Mouse (Mus musculus) midbrain, postnatal 0 days (tissue): Measurements from ENCODE around the gene 1810030O07Rik. TPM values are rescaled to one million over a fixed set of nuclear protein-coding genes. Genes with fewer than 3 reads are reported as not detected.

Experiments
- ATAC-seq: fragments of 200-750 bp; cut with Nextera tagmentation; 2 replicates; pipeline ENCODE4 v1.8.0; 2017; ENCODE audit warnings: moderate number of reproducible peaks, mild to moderate bottlenecking, moderate TSS enrichment, moderate library complexity; ENCODE audit not compliant: low FRiP score
- DNase-seq: peaks from one replicate; pipeline ENCODE4 v3.0.0-alpha.2; 2015; ENCODE audit warnings: low spot score
- H3K27ac ChIP-seq: fragments of 300-500 bp; sonication (generic); 2 replicates; pipeline ENCODE4 v1.5.1; 2014; ENCODE audit warnings: low read depth, mild to moderate bottlenecking, low read length, mixed read lengths
- H3K27me3 ChIP-seq: fragments of 300-500 bp; sonication (generic); 2 replicates; pipeline ENCODE4 v1.6.1; 2014; ENCODE audit warnings: low read length, control low read depth, mixed read lengths; ENCODE audit not compliant: insufficient read depth
- H3K36me3 ChIP-seq: fragments of 300-500 bp; sonication (generic); 2 replicates; pipeline ENCODE4 v1.6.1; 2014; ENCODE audit warnings: low read length, control low read depth, mixed read lengths; ENCODE audit not compliant: insufficient read depth
- H3K4me1 ChIP-seq: fragments of 300-500 bp; sonication (generic); 2 replicates; pipeline ENCODE4 v1.6.1; 2014; ENCODE audit warnings: mild to moderate bottlenecking, control low read depth, antibody characterized with exemption, low read length, mixed read lengths; ENCODE audit not compliant: insufficient read depth
- H3K4me2 ChIP-seq: fragments of 300-500 bp; sonication (generic); 2 replicates; pipeline ENCODE4 v1.6.1; 2014; ENCODE audit warnings: low read depth, mild to moderate bottlenecking, low read length, mixed read lengths; ENCODE audit not compliant: poor library complexity, severe bottlenecking
- H3K4me3 ChIP-seq: fragments of 300-500 bp; sonication (generic); 2 replicates; pipeline ENCODE4 v1.5.1; 2014; ENCODE audit warnings: low read depth, mild to moderate bottlenecking, low read length, moderate library complexity
- H3K9ac ChIP-seq: fragments of 300-500 bp; sonication (generic); replicated peaks from 2 replicates; pipeline ENCODE4 v1.6.1; 2014; ENCODE audit warnings: mild to moderate bottlenecking, low read length, moderate library complexity, mixed read lengths; ENCODE audit not compliant: poor library complexity, severe bottlenecking
- H3K9me3 ChIP-seq: fragments of 300-500 bp; sonication (generic); 2 replicates; pipeline ENCODE4 v1.6.1; 2016; ENCODE audit warnings: low read length, control low read depth
- CTCF ChIP-seq: IDR thresholded peaks from 2 replicates; pipeline ENCODE4 v1.5.1; 2016; ENCODE audit warnings: antibody characterized with exemption, mild to moderate bottlenecking
- WGBS: fragments of 180-500 bp; shearing (Covaris S2); extraction: QIAGEN DNeasy Blood & Tissue Kit; methylation state at CpG from one replicate; pipeline ENCODE4 v1.1.7; 2014; 5-methylcytosine and 5-hydroxymethylcytosine counted together
- polyA plus RNA-seq: library from polyadenylated mRNA; unstranded; fragments of >200 nt; fragmentation: Nextera tagmentation; extraction: Ambion mirVana; gene quantifications from 2 replicates; pipeline ENCODE4 v1.2.1, GENCODE M21; 2015
- total RNA-seq: library from RNA; depleted of rRNA; stranded (reverse); fragments of >200 nt; gene quantifications from 2 replicates; pipeline ENCODE4 v1.2.3, GENCODE M21; 2014; rRNA removed

1810030O07Rik gene
- total RNA-seq (19.3 and 23.8 TPM in 2 replicates), polyA plus RNA-seq (19.1 and 19.3 TPM in 2 replicates)

DNA sequence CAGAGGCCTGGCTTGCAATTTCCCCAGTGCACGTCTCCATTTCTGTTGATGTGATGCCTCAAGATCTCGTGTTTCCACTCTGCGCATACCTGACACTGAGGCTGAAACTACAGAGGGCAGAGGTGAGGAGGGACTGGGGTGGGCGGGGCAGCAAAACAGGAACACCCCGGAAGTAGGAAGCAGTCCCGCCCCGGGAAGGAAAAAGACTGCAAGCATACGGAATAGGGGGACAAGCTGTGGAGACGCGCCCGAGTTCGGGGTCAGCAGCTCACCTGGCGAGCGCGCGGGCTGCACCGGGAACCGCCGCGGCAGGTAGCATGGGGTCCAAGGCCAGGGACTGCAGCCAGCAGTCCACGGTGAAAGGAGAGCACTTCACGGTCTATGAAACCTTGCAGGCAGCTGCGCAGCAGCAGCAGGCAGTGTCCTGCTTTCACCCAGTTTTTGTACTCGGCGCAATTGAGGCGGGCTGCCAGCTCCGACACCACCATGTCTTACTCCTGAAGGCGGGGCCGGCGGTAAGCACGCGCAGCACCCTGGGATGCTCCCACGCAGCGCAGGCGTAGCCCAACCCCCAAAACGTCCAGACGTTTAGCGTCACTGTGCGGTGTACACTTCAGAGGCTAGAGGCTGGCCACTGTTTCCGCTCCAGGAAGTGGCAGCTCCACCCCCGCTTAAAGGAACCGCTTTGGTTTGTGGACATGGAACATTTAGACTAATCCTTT lies at the start of gene 1810030O07Rik:
1810030O07Rik (minus strand) TSS at position 615 of the 722 bp plus-strand sequence.
- TF ChIP-seq CTCF = no peak
- 18% methylated on average over 36 of the region's 42 CpGs for WGBS

DNA sequence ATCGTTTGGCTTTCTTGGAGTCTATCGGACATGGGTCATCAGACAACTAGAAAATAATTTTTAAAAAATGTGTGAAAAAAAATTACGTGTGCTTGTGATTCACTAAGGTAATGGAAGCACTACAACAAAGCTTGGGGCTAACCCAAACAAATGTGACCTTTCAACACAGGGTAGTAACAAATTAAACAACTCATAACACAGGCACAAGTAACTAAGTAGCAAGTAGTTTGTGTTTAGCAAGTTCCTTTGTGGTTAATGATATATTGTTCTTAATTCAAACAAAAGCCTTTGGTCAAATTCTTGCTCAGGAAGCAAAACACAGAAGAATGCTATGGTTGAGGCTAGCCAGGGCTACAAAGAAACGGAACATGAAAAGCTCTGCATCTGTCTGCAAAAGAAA lies 42.6 kb upstream of the 1810030O07Rik start:
- H3K4me2 ChIP-seq = no peak overlapping the region
- H3K9ac ChIP-seq = no peak overlapping the region
- no peak overlapping the region for H3K4me3 ChIP-seq
- TF ChIP-seq CTCF = no peak
- DNase-seq (no peak), ATAC-seq (no peak)
- H3K27me3 ChIP-seq = no peaks in the 10 kb centered on the region
- no peak overlapping the region for H3K27ac ChIP-seq
- WGBS = 89% methylated on average over 4 of the region's 4 CpGs
- H3K4me1 ChIP-seq = no peaks in the 10 kb centered on the region
- no peaks in the 10 kb centered on the region for H3K36me3 ChIP-seq
- H3K9me3 ChIP-seq = no peaks in the 10 kb centered on the region

More for the DNA sequence above, at the start of gene 1810030O07Rik:
- no peaks in the 10 kb centered on the region for H3K9me3 ChIP-seq
- H3K4me1 ChIP-seq = no peaks in the 10 kb centered on the region; the same call in 1 of the 2 replicates
- no peaks in the 10 kb centered on the region for H3K27me3 ChIP-seq
- H3K9ac ChIP-seq = peak within 1 kb of the TSS; percentile 71
- H3K4me3 ChIP-seq = peak within 1 kb of the TSS; percentile 53
- ATAC-seq (peak; percentile 99), DNase-seq (peak; percentile 95)
- peak within 1 kb of the TSS; percentile 73 for H3K27ac ChIP-seq
- H3K4me2 ChIP-seq = peak within 1 kb of the TSS; percentile 49
- no peaks in the 10 kb centered on the region for H3K36me3 ChIP-seq

DNA sequence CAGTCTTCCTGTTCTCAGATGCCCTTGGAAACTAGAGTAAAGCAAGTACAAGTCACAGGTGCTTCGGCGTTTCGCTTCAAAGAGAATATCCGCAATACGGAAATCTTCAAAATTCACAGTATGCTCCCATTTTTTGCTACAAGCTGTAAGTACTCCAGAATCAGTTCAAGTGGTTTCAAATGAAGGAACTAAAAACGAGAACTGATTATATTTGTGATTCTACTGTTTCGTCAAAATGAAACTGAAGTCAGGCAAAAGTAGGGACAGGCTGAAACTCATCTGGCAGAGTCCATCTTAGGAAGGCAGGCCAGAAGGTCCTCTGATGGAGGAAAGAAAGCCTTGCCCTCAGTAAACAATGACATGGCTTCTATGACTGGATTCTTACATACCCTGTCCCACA lies 40.3 kb upstream of the 1810030O07Rik start:
- TF ChIP-seq CTCF = no peak
- no peak overlapping the region for H3K4me2 ChIP-seq

DNA sequence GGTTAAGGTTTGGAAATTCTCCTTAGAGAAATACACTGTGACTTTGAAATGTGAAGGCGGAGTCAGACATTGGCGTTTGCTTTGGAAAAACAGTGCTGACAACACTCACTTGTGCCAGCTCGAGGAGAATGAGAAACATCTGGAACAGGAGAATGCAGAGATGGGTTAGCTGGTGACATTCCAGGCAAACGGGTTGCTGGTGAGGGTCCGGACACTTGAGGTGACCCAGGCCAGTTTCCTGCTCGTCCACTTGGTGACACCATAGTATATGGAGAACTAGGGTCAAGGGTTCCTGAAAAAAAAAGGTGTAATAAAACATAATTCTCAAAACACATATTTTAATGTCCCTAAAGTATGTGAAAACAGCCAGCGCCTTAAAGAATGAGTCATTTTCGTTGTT lies 13.4 kb upstream of the 1810030O07Rik start:
- 90% methylated on average over 8 of the region's 8 CpGs for WGBS
- H3K4me1 ChIP-seq = no peaks in the 10 kb centered on the region
- H3K27me3 ChIP-seq = no peaks in the 10 kb centered on the region
- no peak overlapping the region for H3K4me3 ChIP-seq
- no peak overlapping the region for H3K9ac ChIP-seq
- no peaks in the 10 kb centered on the region for H3K36me3 ChIP-seq
- no peak overlapping the region for H3K4me2 ChIP-seq
- DNase-seq (no peak), ATAC-seq (no peak)
- no peak overlapping the region for H3K27ac ChIP-seq
- no peaks in the 10 kb centered on the region for H3K9me3 ChIP-seq
- no peak for TF ChIP-seq CTCF

More for the DNA sequence above, 40.3 kb upstream of the 1810030O07Rik start:
- Histone ChIP-seq H3K27ac (no peak overlapping the region), H3K4me3 (no peak overlapping the region), H3K36me3 (no peaks in the 10 kb centered on the region), H3K27me3 (no peaks in the 10 kb centered on the region), H3K4me1 (no peaks in the 10 kb centered on the region), H3K9me3 (no peaks in the 10 kb centered on the region), H3K9ac (no peak overlapping the region)
- DNase-seq (no peak), ATAC-seq (no peak)
- WGBS = 94% methylated on average over 7 of the region's 7 CpGs

DNA sequence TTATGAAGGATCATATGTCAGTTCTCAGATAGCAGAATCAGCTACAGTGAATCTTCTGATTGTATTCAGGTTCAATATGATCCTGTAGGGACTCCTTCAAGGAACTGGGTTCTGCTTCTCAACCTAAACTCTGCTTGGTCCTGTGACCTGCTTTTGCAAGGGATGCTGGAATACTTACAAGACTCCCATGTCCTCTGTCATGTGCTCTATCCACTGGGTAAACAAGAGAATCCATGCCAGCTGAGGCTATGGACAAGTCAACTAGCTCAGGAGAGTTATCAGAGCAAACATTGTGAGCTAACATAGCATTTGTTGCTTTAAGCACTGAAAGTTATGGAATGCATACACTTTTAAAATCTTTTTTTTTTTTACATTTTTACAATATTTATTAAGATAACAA lies 12.6 kb upstream of the 1810030O07Rik start:
- Histone ChIP-seq H3K4me2 (no peak overlapping the region), H3K36me3 (no peaks in the 10 kb centered on the region), H3K4me1 (no peaks in the 10 kb centered on the region), H3K9me3 (no peaks in the 10 kb centered on the region), H3K27ac (no peak overlapping the region), H3K27me3 (no peaks in the 10 kb centered on the region), H3K4me3 (no peak overlapping the region), H3K9ac (no peak overlapping the region)
- no peak for TF ChIP-seq CTCF
- ATAC-seq (no peak), DNase-seq (no peak)

- H3K27ac ChIP-seq = no peak overlapping the region
- no peaks in the 10 kb centered on the region for H3K9me3 ChIP-seq
- ATAC-seq (no peak), DNase-seq (peak; percentile 84)
- no peaks in the 10 kb centered on the region for H3K27me3 ChIP-seq
- H3K4me1 ChIP-seq = no peaks in the 10 kb centered on the region; the same call in 1 of the 2 replicates
- no peak overlapping the region for H3K4me3 ChIP-seq
- no peak overlapping the region for H3K9ac ChIP-seq
- H3K4me2 ChIP-seq = no peak overlapping the region
- H3K36me3 ChIP-seq = peaks cover 4% of the 10 kb centered on the region; the same call in 1 of the 2 replicates
- peak; percentile 80 for TF ChIP-seq CTCF
- WGBS = 24% methylated on average over 6 of the region's 6 CpGs
Measured at GRCm38 (mm10) chrX:12677396-12677795, 3.9 kb upstream of the 1810030O07Rik start.
